Mouse (Mus musculus) bone marrow macrophage, adult 2 months (primary cell): ENCODE measurements around the gene Col5a1.

Source experiments
- CTCF ChIP-seq: IDR thresholded peaks from 2 replicates; pipeline ENCODE4 v1.5.1; 2012; ENCODE audit warnings: low read depth, mild to moderate bottlenecking, low read length, moderate library complexity
- POLR2A ChIP-seq: IDR thresholded peaks from 2 replicates; pipeline ENCODE4 v1.6.1; 2012; ENCODE audit warnings: mild to moderate bottlenecking, low read depth, low read length, borderline replicate concordance

DNA sequence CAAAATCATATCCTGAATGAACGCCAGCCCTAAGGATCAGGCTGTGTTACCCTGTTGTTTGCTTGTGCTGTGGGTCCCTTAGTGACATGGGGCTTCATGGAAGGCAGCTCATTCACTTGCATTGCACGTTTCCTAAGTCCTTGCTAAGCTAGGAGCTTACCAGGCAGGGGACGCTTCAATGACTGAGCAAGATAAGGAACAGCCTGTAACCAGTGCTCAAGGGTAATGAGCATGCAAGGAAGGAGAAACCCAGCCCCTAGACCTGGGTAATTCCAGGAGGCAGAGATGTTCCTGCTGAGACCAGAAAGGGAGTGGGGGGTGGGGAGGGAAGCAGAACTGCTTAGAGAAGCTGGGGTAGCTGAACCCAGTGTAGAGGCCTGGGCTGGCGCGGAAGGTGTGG lies 107.2 kb downstream of the Col5a1 start:
- TF ChIP-seq CTCF = no peak
- TF ChIP-seq POLR2A = no peak
